Mouse (Mus musculus): Measurements from ENCODE around the gene Gm49416.

DNA sequence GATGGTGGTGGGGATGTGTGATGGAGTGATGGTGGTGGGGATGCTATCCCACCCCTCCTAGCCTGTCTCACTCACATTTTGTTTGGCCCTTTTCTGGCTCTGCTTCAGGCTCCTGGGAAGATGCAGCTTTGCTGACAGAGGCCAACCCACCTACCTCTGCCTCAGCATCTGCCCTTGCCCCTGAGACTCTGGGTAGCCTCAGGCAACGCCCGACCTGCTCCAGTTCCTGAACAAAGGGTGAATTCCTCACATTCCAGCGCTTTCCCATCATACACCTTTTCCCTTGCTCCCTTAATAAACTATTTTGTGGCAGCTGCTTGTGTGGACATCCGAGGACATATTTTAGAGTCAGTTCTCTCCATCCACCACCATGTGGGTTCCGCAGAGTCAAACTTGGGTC is 40.4 kb upstream of the Gm49416 start:
- no peak for TF ChIP-seq CTCF (IDR thresholded peaks at IDR 0.05; ENCODE audit: extremely low read depth, insufficient read depth, insufficient read length, insufficient replicate concordance)
- TF ChIP-seq POLR2A (IDR thresholded peaks at IDR 0.05; ENCODE audit: low read depth, low read length): no peak

Data from spleen, adult 2 months (tissue).